Mouse (Mus musculus) limb, embryonic 11.5 days (tissue): ENCODE data around the gene Phc2. TPM values are rescaled to one million over a fixed set of nuclear protein-coding genes. Genes with fewer than 3 reads are reported as not detected.

Experiments used
- ATAC-seq: fragments of 200-750 bp; cut with Nextera tagmentation; 2 replicates; pipeline ENCODE4 v1.8.0; 2017; ENCODE audit warnings: low read depth; ENCODE audit not compliant: insufficient number of reproducible peaks, low FRiP score, low TSS enrichment
- DNase-seq: peaks from one replicate; pipeline ENCODE4 v3.0.0-alpha.2; 2015; ENCODE audit warnings: low spot score
- H3K27ac ChIP-seq: fragments of 300-500 bp; sonication (generic); replicated peaks from 2 replicates; pipeline ENCODE4 v1.5.1; 2014; ENCODE audit warnings: low read depth, mild to moderate bottlenecking, low read length
- H3K27me3 ChIP-seq: fragments of 300-500 bp; sonication (generic); 2 replicates; pipeline ENCODE4 v1.6.1; 2014; ENCODE audit warnings: mild to moderate bottlenecking, low read length, mixed read lengths; ENCODE audit not compliant: control insufficient read depth, insufficient read depth
- H3K36me3 ChIP-seq: fragments of 300-500 bp; sonication (generic); 2 replicates; pipeline ENCODE4 v1.6.1; 2014; ENCODE audit warnings: mild to moderate bottlenecking, low read length, moderate library complexity, mixed read lengths; ENCODE audit not compliant: control insufficient read depth, insufficient read depth
- H3K4me1 ChIP-seq: fragments of 300-500 bp; sonication (generic); 2 replicates; pipeline ENCODE4 v1.6.1; 2014; ENCODE audit warnings: low read length, mixed read lengths; ENCODE audit not compliant: control insufficient read depth, insufficient read depth
- H3K4me2 ChIP-seq: fragments of 300-500 bp; sonication (generic); 2 replicates; pipeline ENCODE4 v1.6.1; 2014; ENCODE audit warnings: low read depth, mild to moderate bottlenecking, moderate library complexity; ENCODE audit not compliant: severe bottlenecking
- H3K4me3 ChIP-seq: fragments of 300-500 bp; sonication (generic); 2 replicates; pipeline ENCODE4 v1.5.1; 2014; ENCODE audit warnings: low read depth, low read length
- H3K9ac ChIP-seq: fragments of 300-500 bp; sonication (generic); 2 replicates; pipeline ENCODE4 v1.6.1; 2014; ENCODE audit warnings: mild to moderate bottlenecking, low read length
- H3K9me3 ChIP-seq: fragments of 300-500 bp; sonication (generic); 2 replicates; pipeline ENCODE4 v1.6.1; 2016; ENCODE audit warnings: low read length; ENCODE audit not compliant: control insufficient read depth
- WGBS: fragments of 180-500 bp; shearing (Covaris S2); extraction: QIAGEN DNeasy Blood & Tissue Kit; methylation state at CpG from one replicate; pipeline ENCODE4 v1.1.7; 2014; 5-methylcytosine and 5-hydroxymethylcytosine counted together
- polyA plus RNA-seq: library from polyadenylated mRNA; unstranded; fragments of >200 nt; fragmentation: Nextera tagmentation; extraction: Ambion mirVana; gene quantifications from 2 replicates; pipeline ENCODE4 v1.2.1, GENCODE M21; 2014

Gene Phc2
- polyA plus RNA-seq, 1 experiment from 2014 or later = 63.2 TPM

- Histone ChIP-seq H3K9ac (no peak overlapping the region), H3K4me1 (no peaks in the 10 kb centered on the region; the same call in 1 of the 2 replicates), H3K4me2 (no peak overlapping the region), H3K9me3 (no peaks in the 10 kb centered on the region), H3K4me3 (no peak overlapping the region), H3K27ac (no peak overlapping the region), H3K36me3 (peaks cover 7% of the 10 kb centered on the region), H3K27me3 (no peaks in the 10 kb centered on the region)
- 72% methylated on average over 5 of the region's 5 CpGs for WGBS
- DNase-seq (peak; percentile 49), ATAC-seq (peak; percentile 41)
Observed at GRCm38 (mm10) chr4:128770698-128771097, 116.2 kb downstream of the Phc2 start.

GRCm38 (mm10) chr4:128773820-128774219 lies 119.3 kb downstream of the Phc2 start:
- no peak overlapping the region for H3K9ac ChIP-seq
- H3K9me3 ChIP-seq = no peaks in the 10 kb centered on the region
- ATAC-seq (no peak), DNase-seq (no peak)
- H3K36me3 ChIP-seq = peaks cover 15% of the 10 kb centered on the region
- H3K4me2 ChIP-seq = no peak overlapping the region
- H3K4me3 ChIP-seq = no peak overlapping the region
- H3K27me3 ChIP-seq = no peaks in the 10 kb centered on the region
- H3K4me1 ChIP-seq = no peaks in the 10 kb centered on the region; the same call in 1 of the 2 replicates
- 90% methylated on average over 11 of the region's 11 CpGs for WGBS
- H3K27ac ChIP-seq = no peak overlapping the region

GRCm38 (mm10) chr4:128774467-128774866 lies 120.0 kb downstream of the Phc2 start:
- H3K36me3 ChIP-seq = peaks cover 15% of the 10 kb centered on the region
- no peak overlapping the region for H3K4me2 ChIP-seq
- H3K4me1 ChIP-seq = no peaks in the 10 kb centered on the region; the same call in 1 of the 2 replicates
- no peaks in the 10 kb centered on the region for H3K27me3 ChIP-seq
- H3K9me3 ChIP-seq = no peaks in the 10 kb centered on the region
- H3K4me3 ChIP-seq = no peak overlapping the region
- no peak overlapping the region for H3K9ac ChIP-seq
- WGBS = 81% methylated on average over 9 of the region's 9 CpGs
- ATAC-seq = no peak
- H3K27ac ChIP-seq = no peak overlapping the region
- peak; percentile 67 for DNase-seq

- Histone ChIP-seq H3K9ac (no peak overlapping the region), H3K9me3 (no peaks in the 10 kb centered on the region), H3K27me3 (no peaks in the 10 kb centered on the region), H3K27ac (no peak overlapping the region), H3K4me1 (no peaks in the 10 kb centered on the region), H3K4me2 (no peak overlapping the region), H3K4me3 (no peak overlapping the region), H3K36me3 (peaks cover 18% of the 10 kb centered on the region)
- WGBS = 45% methylated on average over 20 of the region's 20 CpGs
- peak; percentile 87 for DNase-seq
- 0 out of 2 replicates have a peak, but pooled peaks have one; percentile 32 for ATAC-seq
Observed at GRCm38 (mm10) chr4:128776568-128777289, 122.2 kb downstream of the Phc2 start.

GRCm38 (mm10) chr4:128777593-128777992 lies 123.1 kb downstream of the Phc2 start:
- H3K9ac ChIP-seq = no peak overlapping the region
- no peaks in the 10 kb centered on the region for H3K9me3 ChIP-seq
- no peaks in the 10 kb centered on the region for H3K4me1 ChIP-seq
- H3K4me2 ChIP-seq = no peak overlapping the region
- H3K4me3 ChIP-seq = no peak overlapping the region
- no peak overlapping the region for H3K27ac ChIP-seq
- 88% methylated on average over 11 of the region's 11 CpGs for WGBS
- DNase-seq (no peak), ATAC-seq (no peak)
- peaks cover 18% of the 10 kb centered on the region for H3K36me3 ChIP-seq
- H3K27me3 ChIP-seq = no peaks in the 10 kb centered on the region

GRCm38 (mm10) chr4:128782037-128782436 lies 127.5 kb downstream of the Phc2 start:
- WGBS = 93% methylated on average over 7 of the region's 7 CpGs

GRCm38 (mm10) chr4:128782645-128783044 lies 128.1 kb downstream of the Phc2 start:
- Histone ChIP-seq H3K27ac (no peak overlapping the region), H3K36me3 (peaks cover 33% of the 10 kb centered on the region), H3K4me1 (no peaks in the 10 kb centered on the region), H3K27me3 (no peaks in the 10 kb centered on the region), H3K4me3 (no peak overlapping the region), H3K9ac (no peak overlapping the region), H3K9me3 (no peaks in the 10 kb centered on the region), H3K4me2 (no peak overlapping the region)
- no peak for DNase-seq
- 82% methylated on average over 4 of the region's 4 CpGs for WGBS
- no peak for ATAC-seq

More at GRCm38 (mm10) chr4:128782037-128782436, 127.5 kb downstream of the Phc2 start:
- peaks cover 33% of the 10 kb centered on the region for H3K36me3 ChIP-seq
- DNase-seq = no peak
- no peaks in the 10 kb centered on the region for H3K9me3 ChIP-seq
- no peak overlapping the region for H3K4me2 ChIP-seq
- no peak for ATAC-seq
- no peak overlapping the region for H3K27ac ChIP-seq
- H3K4me3 ChIP-seq = no peak overlapping the region
- H3K27me3 ChIP-seq = no peaks in the 10 kb centered on the region
- no peak overlapping the region for H3K9ac ChIP-seq
- H3K4me1 ChIP-seq = no peaks in the 10 kb centered on the region

- no peaks in the 10 kb centered on the region; the same call in 1 of the 2 replicates for H3K4me1 ChIP-seq
- H3K36me3 ChIP-seq = peaks cover 32% of the 10 kb centered on the region
- no peak overlapping the region for H3K9ac ChIP-seq
- H3K27me3 ChIP-seq = no peaks in the 10 kb centered on the region
- ATAC-seq (no peak), DNase-seq (no peak)
- H3K27ac ChIP-seq = no peak overlapping the region
- no peak overlapping the region for H3K4me2 ChIP-seq
- WGBS = 89% methylated on average over 15 of the region's 15 CpGs
- H3K9me3 ChIP-seq = no peaks in the 10 kb centered on the region
- no peak overlapping the region for H3K4me3 ChIP-seq
Observed at GRCm38 (mm10) chr4:128784950-128785631, 130.6 kb downstream of the Phc2 start.
